Mouse (Mus musculus) hindbrain, postnatal 0 days (tissue): ENCODE data around the gene Serpina9. TPM values are rescaled to one million over a fixed set of nuclear protein-coding genes. Genes with fewer than 3 reads are reported as not detected.
A peak's percentile ranks its signal among the peaks of the same experiment; 100 is the strongest.

Experiments used
- ATAC-seq: fragments of 200-750 bp; cut with Nextera tagmentation; 2 replicates; pipeline ENCODE4 v1.8.0; 2017; ENCODE audit warnings: mild to moderate bottlenecking, moderate TSS enrichment, moderate library complexity
- DNase-seq: peaks from one replicate; pipeline ENCODE4 v3.0.0-alpha.2; 2015; ENCODE audit warnings: low spot score
- H3K27ac ChIP-seq: fragments of 300-500 bp; sonication (generic); 2 replicates; pipeline ENCODE4 v1.5.1; 2014; ENCODE audit warnings: mild to moderate bottlenecking
- H3K27me3 ChIP-seq: fragments of 300-500 bp; sonication (generic); 2 replicates; pipeline ENCODE4 v1.6.1; 2014; ENCODE audit warnings: low read length, mixed read lengths; ENCODE audit not compliant: insufficient read depth
- H3K36me3 ChIP-seq: fragments of 300-500 bp; sonication (generic); 2 replicates; pipeline ENCODE4 v1.6.1; 2014; ENCODE audit warnings: low read length, mixed read lengths; ENCODE audit not compliant: insufficient read depth
- H3K4me1 ChIP-seq: fragments of 300-500 bp; sonication (generic); 2 replicates; pipeline ENCODE4 v1.6.1; 2014; ENCODE audit warnings: antibody characterized with exemption, low read length, mixed read lengths; ENCODE audit not compliant: insufficient read depth
- H3K4me2 ChIP-seq: fragments of 300-500 bp; sonication (generic); 2 replicates; pipeline ENCODE4 v1.6.1; 2014; ENCODE audit warnings: low read depth, mild to moderate bottlenecking, low read length, moderate library complexity, mixed read lengths
- H3K4me3 ChIP-seq: fragments of 300-500 bp; sonication (generic); 2 replicates; pipeline ENCODE4 v1.5.1; 2014; ENCODE audit warnings: low read length
- H3K9ac ChIP-seq: fragments of 300-500 bp; sonication (generic); replicated peaks from 2 replicates; pipeline ENCODE4 v1.6.1; 2014; ENCODE audit warnings: mild to moderate bottlenecking, low read length, moderate library complexity, mixed read lengths
- H3K9me3 ChIP-seq: fragments of 300-500 bp; sonication (generic); 2 replicates; pipeline ENCODE4 v1.6.1; 2016; ENCODE audit warnings: low read length, mixed read lengths
- CTCF ChIP-seq: IDR thresholded peaks from 2 replicates; pipeline ENCODE4 v1.5.1; 2016; ENCODE audit warnings: antibody characterized with exemption, control low read depth, low read depth
- WGBS: fragments of 180-500 bp; shearing (Covaris S2); extraction: QIAGEN DNeasy Blood & Tissue Kit; methylation state at CpG from one replicate; pipeline ENCODE4 v1.1.7; 2014; 5-methylcytosine and 5-hydroxymethylcytosine counted together
- polyA plus RNA-seq: library from polyadenylated mRNA; unstranded; fragments of >200 nt; fragmentation: Nextera tagmentation; extraction: Ambion mirVana; gene quantifications from 2 replicates; pipeline ENCODE4 v1.2.1, GENCODE M21; 2015
- total RNA-seq: library from RNA; depleted of rRNA; stranded (reverse); fragments of >200 nt; gene quantifications from 2 replicates; pipeline ENCODE4 v1.2.3, GENCODE M21; 2014

Serpina9 gene
- total and polyA plus RNA-seq, 2 experiments from 2014 or later = 0.43 TPM; not detected in 1

DNA sequence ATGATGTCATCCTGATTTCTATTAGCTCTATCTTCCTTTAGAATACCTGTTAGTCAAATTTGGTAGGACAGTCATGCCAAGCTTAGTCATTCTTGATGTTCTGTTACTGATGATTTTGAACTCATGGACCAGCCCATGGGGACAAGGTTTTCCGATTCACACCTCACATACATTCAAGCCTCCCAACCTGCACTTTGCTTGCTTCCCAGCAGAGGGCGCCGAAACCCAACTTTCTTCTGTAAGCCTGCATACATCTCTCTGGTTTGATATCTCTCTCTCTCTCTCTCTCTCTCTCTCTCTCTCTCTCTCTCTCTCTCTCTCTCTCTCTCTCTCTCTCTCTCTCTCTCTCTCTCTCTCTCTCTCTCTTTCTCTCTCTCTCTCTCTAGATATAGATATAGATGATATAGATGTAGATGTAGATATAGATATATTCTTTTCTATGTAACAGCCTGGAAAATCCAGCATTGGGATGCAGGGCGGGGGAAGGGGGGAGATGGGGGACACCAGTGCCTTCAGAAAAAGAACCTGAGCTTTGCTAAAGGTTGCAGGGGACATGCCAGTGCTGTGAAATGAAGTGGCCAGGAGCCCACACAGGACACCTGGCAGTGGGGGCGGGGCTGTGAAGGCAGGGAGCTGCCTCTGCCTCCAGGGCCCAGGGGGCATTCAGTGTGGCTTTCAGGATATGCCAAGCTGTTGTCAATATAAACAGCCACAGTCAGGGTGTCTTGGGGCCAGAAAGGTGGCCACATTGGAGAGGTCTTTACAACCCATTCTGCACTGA lies 18.1 kb downstream of the Serpina9 start:
- H3K4me3 ChIP-seq = no peak overlapping the region
- H3K27ac ChIP-seq = no peak overlapping the region
- no peaks in the 10 kb centered on the region for H3K36me3 ChIP-seq
- TF ChIP-seq CTCF = peak; percentile 86
- H3K4me2 ChIP-seq = no peak overlapping the region
- 40% methylated on average over 5 of the region's 5 CpGs for WGBS
- no peaks in the 10 kb centered on the region for H3K27me3 ChIP-seq
- H3K9ac ChIP-seq = no peak overlapping the region
- peak; percentile 77 for DNase-seq
- no peaks in the 10 kb centered on the region for H3K4me1 ChIP-seq
- H3K9me3 ChIP-seq = no peaks in the 10 kb centered on the region
- ATAC-seq = peak; percentile 77

GRCm38 (mm10) chr12:103992945-103993344 lies 20.6 kb downstream of the Serpina9 start:
- Histone ChIP-seq H3K27me3 (no peaks in the 10 kb centered on the region), H3K27ac (no peak overlapping the region), H3K4me2 (no peak overlapping the region), H3K4me3 (no peak overlapping the region), H3K36me3 (no peaks in the 10 kb centered on the region), H3K4me1 (no peaks in the 10 kb centered on the region), H3K9me3 (no peaks in the 10 kb centered on the region), H3K9ac (no peak overlapping the region)
- no peak for DNase-seq
- TF ChIP-seq CTCF = no peak
- ATAC-seq = no peak
- WGBS = 76% methylated on average over 7 of the region's 7 CpGs

DNA sequence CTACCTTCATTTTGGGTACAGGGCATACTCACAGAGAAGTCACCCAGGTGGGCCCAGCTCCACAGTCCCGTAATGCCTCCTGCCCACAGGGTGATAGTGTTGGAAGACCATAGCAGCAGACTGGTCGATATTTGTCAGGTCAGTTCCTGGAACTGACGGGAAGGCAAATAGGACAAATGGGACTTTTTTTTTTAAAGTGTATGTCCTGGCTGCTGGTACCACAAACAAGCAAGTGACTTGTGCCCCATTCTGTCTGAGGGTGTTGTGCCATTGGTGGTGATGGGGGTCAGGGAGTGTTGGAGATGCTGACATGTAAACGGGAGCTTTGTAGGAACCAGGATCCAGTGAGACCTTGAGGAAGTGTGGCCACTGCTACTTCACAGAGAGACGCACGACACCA lies 23.7 kb downstream of the Serpina9 start, which contains the start of gene Serpina11:
Gene Serpina11, minus strand, starts transcription at position 101 of the 400 bp plus-strand sequence.
- no peak for TF ChIP-seq CTCF
- Histone ChIP-seq H3K27me3 (no peaks in the 10 kb centered on the region), H3K9me3 (no peaks in the 10 kb centered on the region), H3K36me3 (no peaks in the 10 kb centered on the region), H3K4me1 (no peaks in the 10 kb centered on the region), H3K4me3 (no peak within 1 kb of the TSS), H3K9ac (no peak within 1 kb of the TSS), H3K27ac (no peak within 1 kb of the TSS), H3K4me2 (no peak within 1 kb of the TSS)
- ATAC-seq (no peak), DNase-seq (no peak)
- WGBS = 91% methylated on average over 6 of the region's 6 CpGs

DNA sequence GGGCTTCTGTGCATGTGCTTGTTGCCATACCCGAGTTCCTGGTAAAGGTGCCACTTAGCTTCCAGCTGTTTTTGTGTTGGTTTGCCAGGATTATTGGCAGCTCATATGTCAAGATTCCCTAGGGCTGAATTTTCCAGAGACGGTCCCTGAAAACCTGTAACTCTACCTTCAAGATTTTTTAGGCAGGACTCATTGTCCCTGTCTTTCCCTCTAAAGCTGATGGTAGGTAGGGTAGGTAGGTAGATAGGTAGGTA lies 24.1 kb downstream of the Serpina9 start:
- 64% methylated on average over 2 of the region's 2 CpGs for WGBS
- Histone ChIP-seq H3K4me1 (no peaks in the 10 kb centered on the region), H3K27me3 (no peaks in the 10 kb centered on the region), H3K27ac (no peak overlapping the region), H3K9ac (no peak overlapping the region), H3K9me3 (no peaks in the 10 kb centered on the region), H3K36me3 (no peaks in the 10 kb centered on the region), H3K4me3 (no peak overlapping the region), H3K4me2 (no peak overlapping the region)
- DNase-seq = no peak
- ATAC-seq = no peak
- no peak for TF ChIP-seq CTCF

GRCm38 (mm10) chr12:103988754-103989513 lies 24.6 kb downstream of the Serpina9 start:
- peak; percentile 47 for TF ChIP-seq CTCF
- Histone ChIP-seq H3K9ac (no peak overlapping the region), H3K4me1 (no peaks in the 10 kb centered on the region), H3K9me3 (no peaks in the 10 kb centered on the region), H3K4me3 (no peak overlapping the region), H3K27ac (no peak overlapping the region), H3K27me3 (no peaks in the 10 kb centered on the region), H3K4me2 (no peak overlapping the region), H3K36me3 (no peaks in the 10 kb centered on the region)
- DNase-seq (peak; percentile 33), ATAC-seq (no peak)
- WGBS = 58% methylated on average over 14 of the region's 14 CpGs

DNA sequence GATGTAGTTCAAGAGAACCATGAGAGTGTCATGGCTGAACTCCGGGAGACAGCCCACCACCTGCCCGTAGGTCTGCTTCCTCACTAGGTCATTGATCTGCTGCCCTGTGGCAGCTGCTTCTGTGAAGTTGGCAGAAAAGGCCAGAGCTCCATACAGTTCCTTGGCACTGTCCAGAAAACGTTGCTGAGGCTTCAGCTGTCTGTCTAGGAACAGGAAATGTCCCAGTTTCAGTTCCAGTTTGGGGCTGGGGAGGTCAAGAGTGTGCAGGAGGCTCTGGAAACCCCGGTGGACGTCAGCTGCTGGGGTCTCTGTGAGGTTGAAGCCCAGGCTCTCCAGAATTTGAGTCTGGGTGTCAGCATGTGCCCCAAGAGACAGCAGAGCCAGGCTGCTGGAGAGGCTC lies 27.7 kb downstream of the Serpina9 start:
- no peaks in the 10 kb centered on the region for H3K27me3 ChIP-seq
- no peak overlapping the region for H3K27ac ChIP-seq
- no peak overlapping the region for H3K9ac ChIP-seq
- no peak for TF ChIP-seq CTCF
- no peaks in the 10 kb centered on the region for H3K4me1 ChIP-seq
- WGBS = 60% methylated on average over 5 of the region's 5 CpGs
- no peak overlapping the region for H3K4me2 ChIP-seq
- ATAC-seq = no peak
- no peak for DNase-seq
- H3K9me3 ChIP-seq = no peaks in the 10 kb centered on the region
- H3K4me3 ChIP-seq = no peak overlapping the region
- no peaks in the 10 kb centered on the region for H3K36me3 ChIP-seq

- no peaks in the 10 kb centered on the region for H3K4me1 ChIP-seq
- no peak overlapping the region for H3K4me3 ChIP-seq
- H3K27ac ChIP-seq = no peak overlapping the region
- no peaks in the 10 kb centered on the region for H3K36me3 ChIP-seq
- TF ChIP-seq CTCF = peak; percentile 72
- peak; percentile 79 for DNase-seq
- ATAC-seq = peak; percentile 52; the same call in 1 of the 2 replicates
- no peak overlapping the region for H3K9ac ChIP-seq
- 60% methylated on average over 4 of the region's 4 CpGs for WGBS
- no peaks in the 10 kb centered on the region for H3K27me3 ChIP-seq
- H3K4me2 ChIP-seq = no peak overlapping the region
- H3K9me3 ChIP-seq = no peaks in the 10 kb centered on the region
These were observed 28.6 kb downstream of the Serpina9 start for GRCm38 (mm10) chr12:103984935-103985334.
